Mouse (Mus musculus) CH12.LX (cell line): ENCODE data around the gene Utp20.

ENCODE experiments used
- CHD2 ChIP-seq: IDR thresholded peaks from 2 replicates; pipeline ENCODE4 v1.6.1; 2011; ENCODE audit warnings: low read length, improper control_type of control experiment
- CTCF ChIP-seq, 2 experiments: IDR thresholded peaks in 1 of 2; conservative IDR thresholded peaks in 1 of 2; 2 replicates each; pipeline ENCODE4 v1.5.1; 2011 to 2012; ENCODE audit warnings: low read depth in 2 of 2, low read length in 2 of 2, improper control_type of control experiment in 1 of 2, inconsistent platforms in 1 of 2, mild to moderate bottlenecking in 1 of 2, moderate library complexity in 1 of 2
- ETS1 ChIP-seq: conservative IDR thresholded peaks from 2 replicates; pipeline ENCODE4 v1.6.1; 2012; ENCODE audit warnings: low read depth, mild to moderate bottlenecking, inconsistent platforms, low read length, improper control_type of control experiment, moderate library complexity
- JUN ChIP-seq: IDR thresholded peaks from 2 replicates; pipeline ENCODE4 v1.6.1; 2011; ENCODE audit warnings: low read depth, mild to moderate bottlenecking, low read length, improper control_type of control experiment, moderate library complexity; ENCODE audit not compliant: insufficient read depth
- MAX ChIP-seq: IDR thresholded peaks from 2 replicates; pipeline ENCODE4 v1.6.1; 2011; ENCODE audit warnings: low read length, improper control_type of control experiment
- MAZ ChIP-seq: IDR thresholded peaks from 2 replicates; pipeline ENCODE4 v1.6.1; 2012; ENCODE audit warnings: low read depth, mild to moderate bottlenecking, inconsistent platforms, low read length, improper control_type of control experiment, moderate library complexity
- MXI1 ChIP-seq: IDR thresholded peaks from 2 replicates; pipeline ENCODE4 v1.6.1; 2011; ENCODE audit warnings: mild to moderate bottlenecking, low read depth, low read length, improper control_type of control experiment
- PAX5 ChIP-seq: IDR thresholded peaks from 2 replicates; pipeline ENCODE4 v1.6.1; 2012; ENCODE audit warnings: low read length, inconsistent platforms, mixed read lengths
- POLR2A ChIP-seq: IDR thresholded peaks from 2 replicates; pipeline ENCODE4 v1.6.1; 2011; ENCODE audit warnings: low read depth, mild to moderate bottlenecking, improper control_type of control experiment, low read length
- RCOR1 ChIP-seq: conservative IDR thresholded peaks from 2 replicates; pipeline ENCODE4 v1.6.1; 2012; ENCODE audit warnings: low read depth, mild to moderate bottlenecking, inconsistent platforms, low read length, improper control_type of control experiment
- USF1 ChIP-seq: IDR thresholded peaks from 2 replicates; pipeline ENCODE4 v1.6.1; 2014; ENCODE audit warnings: low read depth, mild to moderate bottlenecking, inconsistent platforms, low read length, improper control_type of control experiment
- ZKSCAN1 ChIP-seq: IDR thresholded peaks from 2 replicates; pipeline ENCODE4 v1.6.1; 2012; ENCODE audit warnings: low read depth, inconsistent platforms, low read length, improper control_type of control experiment, borderline replicate concordance

- TF ChIP-seq ETS1 (no peak), CTCF (conservative IDR thresholded peaks at IDR 0.05 in 1 of 2, IDR thresholded peaks at IDR 0.05 in 1 of 2; ENCODE audit: low read depth in 2 of 2, low read length in 2 of 2) (no peak), POLR2A (no peak), MAZ (no peak), RCOR1 (no peak), CHD2 (no peak), MAX (no peak), ZKSCAN1 (no peak), USF1 (no peak), MXI1 (no peak), JUN (no peak), PAX5 (no peak)
These were observed 57.6 kb downstream of the Utp20 start for GRCm38 (mm10) chr10:88768961-88769360.
